Mouse (Mus musculus): Measurements from ENCODE around the gene Neu4.
"Not testable (repeated sequence)": the region's sequence is repeated elsewhere in the genome, so short reads cannot be mapped to it uniquely, and the experiment has no call there.

Gene Neu4

GRCm38 (mm10) chr1:94053530-94054216 is 33.4 kb downstream of the Neu4 start:
- peak; percentile 53 to 60 for DNase-seq (ENCODE audit: low spot score in 2 of 2)

DNA sequence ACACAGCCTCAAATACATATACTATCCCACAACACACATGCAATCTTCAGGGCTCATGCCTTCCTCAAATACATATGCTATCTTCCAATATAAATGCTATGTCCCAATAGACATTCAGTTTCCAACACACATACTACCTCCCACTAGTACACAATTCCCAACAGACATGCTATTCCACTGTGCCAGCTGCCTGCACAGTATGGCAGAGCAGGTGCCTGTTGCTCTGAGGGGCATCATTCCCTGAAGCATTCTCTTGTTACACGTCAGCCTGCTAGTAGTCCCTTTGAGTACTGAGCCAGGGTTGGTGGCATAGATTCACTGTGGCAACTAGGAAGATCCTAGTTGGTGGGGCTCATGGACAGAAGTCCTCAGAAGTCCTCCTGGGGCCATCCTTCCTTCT is 34.2 kb downstream of the Neu4 start:
- no peak for DNase-seq (ENCODE audit: low spot score in 2 of 2)

DNA sequence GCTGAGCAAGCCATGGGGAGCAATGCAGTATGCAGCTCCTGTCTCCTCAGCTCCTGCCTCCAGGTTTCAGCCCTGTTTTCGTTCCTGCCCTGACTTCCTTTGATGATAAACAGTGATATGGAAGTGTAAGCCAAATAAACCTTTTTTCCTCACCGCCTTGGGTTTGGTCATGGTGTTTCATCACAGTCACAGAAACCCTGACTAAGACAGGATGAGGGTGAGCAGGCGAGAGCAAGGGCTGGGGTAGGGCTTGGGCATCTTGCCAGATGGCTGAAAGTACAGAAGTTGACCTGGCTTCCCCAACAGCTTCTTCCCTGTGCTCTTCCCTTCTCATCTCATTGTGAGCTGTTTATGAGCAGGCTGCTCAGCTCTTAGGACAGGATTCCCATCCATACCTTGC is 35.7 kb downstream of the Neu4 start:
- no peak for DNase-seq (ENCODE audit: low spot score in 2 of 2)

- DNase-seq (ENCODE audit: low spot score in 2 of 2), result no peak
Measured at GRCm38 (mm10) chr1:94057401-94057800, 37.1 kb downstream of the Neu4 start.

GRCm38 (mm10) chr1:94058281-94058680 is 38.0 kb downstream of the Neu4 start:
- not testable (repeated sequence) for DNase-seq (ENCODE audit: low spot score in 2 of 2)

- no peak for DNase-seq (ENCODE audit: low spot score in 2 of 2)
Measured at GRCm38 (mm10) chr1:94074756-94075155, 54.5 kb downstream of the Neu4 start.

DNA sequence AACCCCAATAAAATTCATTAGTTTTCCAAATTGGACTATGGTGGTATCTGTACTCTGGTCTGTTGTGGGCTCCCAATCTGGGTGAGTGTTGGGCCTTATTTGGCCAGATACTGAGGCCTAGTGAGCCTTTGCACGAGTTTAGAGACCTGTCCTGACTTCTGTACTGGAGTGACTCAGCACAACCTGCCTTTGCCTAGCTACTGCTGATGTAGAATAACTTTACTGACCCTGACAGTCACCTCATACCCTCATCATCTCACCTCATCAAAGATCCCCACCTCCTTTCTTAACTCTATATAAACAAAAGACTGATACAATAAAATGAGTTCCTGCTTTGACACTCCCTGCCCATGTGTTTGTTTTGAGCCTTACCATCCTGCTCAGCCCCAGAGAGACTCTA is 56.5 kb downstream of the Neu4 start:
- DNase-seq (ENCODE audit: low spot score in 2 of 2), result no peak
